Mouse (Mus musculus) thymus, adult 2 months (tissue): ENCODE results near the gene Nrg4.

ENCODE experiments used
- CTCF ChIP-seq: fragments of 200-500 bp; IDR thresholded peaks from 2 replicates; pipeline ENCODE4 v1.5.1; 2012; ENCODE audit warnings: mild to moderate bottlenecking, control low read depth, low read length, moderate library complexity, borderline replicate concordance; ENCODE audit not compliant: control insufficient read depth, poor library complexity, insufficient read depth; ENCODE audit errors: extremely low read depth
- POLR2A ChIP-seq: fragments of 200-500 bp; IDR thresholded peaks from 2 replicates; pipeline ENCODE4 v1.6.1; 2012; ENCODE audit warnings: mild to moderate bottlenecking, low read length, control low read depth, moderate library complexity; ENCODE audit not compliant: control insufficient read depth, poor library complexity, insufficient read depth; ENCODE audit errors: extremely low read depth

- TF ChIP-seq CTCF (no peak), POLR2A (no peak)
Observed at GRCm38 (mm10) chr9:55360861-55361260, 34.2 kb upstream of the Nrg4 start.
